Mouse (Mus musculus): ENCODE data around the gene Smyd5. TPM values are rescaled to one million over a fixed set of nuclear protein-coding genes. Genes with fewer than 3 reads are reported as not detected.

Smyd5 gene
- polyA plus RNA-seq, 1 experiment: 0.37 TPM

DNA sequence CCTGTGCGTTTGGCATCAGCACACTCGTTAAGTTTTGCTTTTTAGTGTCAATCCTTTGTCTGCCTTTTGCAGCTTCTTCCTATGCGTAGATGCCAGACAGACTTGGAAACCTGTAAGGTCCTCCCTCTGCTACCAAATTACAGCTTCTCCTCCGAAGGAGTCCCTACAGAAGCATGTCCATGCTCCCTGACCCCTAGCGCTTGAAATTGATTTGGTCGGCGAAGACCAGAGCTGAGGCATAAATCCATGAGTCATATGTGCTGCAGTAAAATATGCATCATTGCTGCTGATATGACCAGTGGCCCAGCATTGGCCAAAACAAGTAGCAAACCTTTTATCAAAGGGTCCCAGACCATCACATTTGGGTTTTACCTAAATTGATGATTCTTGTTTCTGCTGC is 21.0 kb downstream of the Smyd5 start:
- Histone ChIP-seq H3K4me3 (replicated peaks) (peak overlapping the region; percentile 96), H3K4me1 (ENCODE audit: control insufficient read depth) (peaks cover 62% of the 10 kb centered on the region), H3K9me3 (ENCODE audit: control insufficient read depth, low read length) (no peaks in the 10 kb centered on the region), H3K36me3 (ENCODE audit: control insufficient read depth) (peaks cover 53% of the 10 kb centered on the region), H3K27me3 (ENCODE audit: control insufficient read depth) (no peaks in the 10 kb centered on the region)
- TF ChIP-seq GATA1 (IDR thresholded peaks at IDR 0.05; ENCODE audit: low read length): no peak; the same call in 1 of the 2 replicates

DNA sequence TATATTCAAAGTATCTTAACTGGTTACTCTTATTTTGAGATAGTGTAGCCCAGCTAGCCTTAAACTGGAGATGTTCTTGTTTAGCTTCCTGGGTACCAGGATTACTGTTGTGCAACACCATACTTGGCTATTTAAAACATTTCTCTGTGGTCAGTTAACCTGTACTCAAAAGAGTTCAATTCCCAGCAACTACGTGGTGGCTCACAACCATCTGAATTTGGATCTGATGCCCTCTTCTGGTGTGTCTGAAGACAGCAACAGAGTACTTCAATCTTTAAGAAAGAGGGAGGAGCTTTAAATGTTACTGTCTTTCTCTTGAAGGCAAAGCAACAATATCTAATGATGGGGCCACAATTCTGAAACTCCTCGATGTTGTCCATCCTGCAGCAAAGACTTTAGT is 27.8 kb downstream of the Smyd5 start:
- H3K4me3 ChIP-seq (replicated peaks): no peak overlapping the region
- H3K27me3 ChIP-seq (ENCODE audit: control insufficient read depth): no peaks in the 10 kb centered on the region
- peaks cover 25% of the 10 kb centered on the region for H3K4me1 ChIP-seq (ENCODE audit: control insufficient read depth)
- TF ChIP-seq TAL1 (IDR thresholded peaks at IDR 0.05; ENCODE audit: low read length): no peak
- TF ChIP-seq GATA1 (IDR thresholded peaks at IDR 0.05; ENCODE audit: low read length): no peak
- no peaks in the 10 kb centered on the region for H3K9me3 ChIP-seq (ENCODE audit: control insufficient read depth, low read length)
- H3K36me3 ChIP-seq (ENCODE audit: control insufficient read depth): peaks cover 95% of the 10 kb centered on the region

DNA sequence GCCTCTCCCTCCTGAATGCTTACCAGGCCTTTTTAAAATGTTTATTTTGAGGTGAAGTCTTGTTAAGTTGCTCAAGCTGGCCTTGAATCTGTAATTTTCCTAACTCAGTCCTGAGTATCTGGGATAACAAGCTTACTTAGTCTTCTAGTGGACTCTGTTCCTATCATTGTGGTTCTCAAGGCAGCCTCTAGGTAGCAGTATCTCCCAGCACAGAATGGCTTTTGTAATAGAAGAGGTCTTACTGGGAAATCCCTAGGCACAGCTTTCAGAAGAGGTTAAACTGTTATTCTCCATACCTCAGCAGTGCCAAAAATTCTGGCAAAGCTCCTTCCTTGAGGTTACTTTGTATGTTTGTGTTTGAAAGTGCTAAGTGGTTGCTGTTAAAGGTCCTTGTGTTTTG is 33.6 kb downstream of the Smyd5 start:
- no peak for TF ChIP-seq GATA1 (IDR thresholded peaks at IDR 0.05; ENCODE audit: low read length)
- no peak for TF ChIP-seq TAL1 (IDR thresholded peaks at IDR 0.05; ENCODE audit: low read length)
- H3K4me3 ChIP-seq (replicated peaks): no peak overlapping the region
- H3K9me3 ChIP-seq (ENCODE audit: control insufficient read depth, low read length): no peaks in the 10 kb centered on the region
- H3K4me1 ChIP-seq (ENCODE audit: control insufficient read depth): no peaks in the 10 kb centered on the region
- no peaks in the 10 kb centered on the region for H3K27me3 ChIP-seq (ENCODE audit: control insufficient read depth)
- peaks cover 98% of the 10 kb centered on the region for H3K36me3 ChIP-seq (ENCODE audit: control insufficient read depth)

DNA sequence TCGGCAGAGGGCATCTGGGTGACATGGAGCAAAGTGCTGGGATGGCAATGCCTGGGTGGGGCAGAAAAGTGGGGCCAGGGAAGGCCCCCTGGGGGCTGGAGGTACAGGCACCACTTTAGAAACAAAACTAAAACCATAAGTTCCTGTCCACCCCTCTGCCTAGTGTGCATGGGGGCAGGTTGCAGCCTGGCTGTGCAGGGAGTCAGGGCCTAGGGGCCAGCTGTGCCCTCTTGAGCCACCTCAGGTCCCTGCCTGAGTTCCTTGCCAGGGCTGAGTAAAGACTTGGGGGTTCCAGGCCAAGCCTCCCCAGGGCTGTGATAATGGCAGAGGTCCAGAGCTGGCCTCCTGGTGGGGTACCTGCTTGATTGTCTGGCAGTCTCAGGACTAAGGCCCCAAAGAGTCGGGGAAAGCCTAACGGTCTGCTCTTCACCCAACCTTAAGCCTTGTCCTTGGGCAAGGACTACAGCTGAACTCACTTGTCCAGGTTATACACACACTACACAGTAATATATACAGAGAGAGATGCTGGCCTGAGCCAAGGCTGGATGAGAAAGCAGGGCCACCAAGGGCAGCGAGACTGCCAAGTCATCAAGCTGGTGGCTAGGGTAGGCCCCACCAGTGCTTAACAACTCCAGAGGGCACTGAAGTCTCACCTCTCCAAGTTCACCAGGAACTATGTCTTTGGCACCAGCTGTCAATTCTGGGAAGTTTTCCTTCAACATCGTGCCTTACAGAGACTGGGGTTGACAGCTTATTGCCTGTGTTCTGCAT is 38.1 kb downstream of the Smyd5 start:
- Histone ChIP-seq H3K9me3 (ENCODE audit: control insufficient read depth, low read length) (no peaks in the 10 kb centered on the region), H3K4me3 (replicated peaks) (no peak overlapping the region), H3K36me3 (ENCODE audit: control insufficient read depth) (peaks cover 53% of the 10 kb centered on the region), H3K27me3 (ENCODE audit: control insufficient read depth) (no peaks in the 10 kb centered on the region; the same call in 1 of the 2 replicates), H3K4me1 (ENCODE audit: control insufficient read depth) (no peaks in the 10 kb centered on the region)
- TF ChIP-seq GATA1 (IDR thresholded peaks at IDR 0.05; ENCODE audit: low read length) (no peak), TAL1 (IDR thresholded peaks at IDR 0.05; ENCODE audit: low read length) (no peak)

DNA sequence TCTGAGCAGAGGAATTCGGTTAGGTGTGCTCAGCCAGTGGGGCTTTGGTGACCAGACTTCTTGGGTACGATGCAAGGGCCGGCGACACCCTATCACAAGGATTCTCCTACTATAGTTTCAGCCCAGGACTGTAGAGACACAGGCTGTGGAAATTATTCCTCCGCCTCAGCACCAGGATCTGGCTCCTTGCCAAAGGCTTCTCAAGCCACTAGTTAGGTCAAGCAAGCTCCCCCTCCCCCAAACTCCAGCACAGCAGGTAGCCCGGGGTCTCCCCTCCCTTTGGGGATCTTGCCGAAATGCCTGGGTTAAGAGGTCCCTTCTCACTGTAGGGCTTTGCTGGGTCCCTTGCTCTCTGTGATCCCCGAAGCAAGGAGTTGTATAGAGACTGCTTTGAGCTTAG is 40.2 kb downstream of the Smyd5 start:
- TF ChIP-seq GATA1 (IDR thresholded peaks at IDR 0.05; ENCODE audit: low read length) (no peak), TAL1 (IDR thresholded peaks at IDR 0.05; ENCODE audit: low read length) (no peak)
- Histone ChIP-seq H3K4me1 (ENCODE audit: control insufficient read depth) (no peaks in the 10 kb centered on the region), H3K27me3 (ENCODE audit: control insufficient read depth) (no peaks in the 10 kb centered on the region; the same call in 1 of the 2 replicates), H3K9me3 (ENCODE audit: control insufficient read depth, low read length) (no peaks in the 10 kb centered on the region), H3K36me3 (ENCODE audit: control insufficient read depth) (peaks cover 32% of the 10 kb centered on the region), H3K4me3 (replicated peaks) (no peak overlapping the region)

DNA sequence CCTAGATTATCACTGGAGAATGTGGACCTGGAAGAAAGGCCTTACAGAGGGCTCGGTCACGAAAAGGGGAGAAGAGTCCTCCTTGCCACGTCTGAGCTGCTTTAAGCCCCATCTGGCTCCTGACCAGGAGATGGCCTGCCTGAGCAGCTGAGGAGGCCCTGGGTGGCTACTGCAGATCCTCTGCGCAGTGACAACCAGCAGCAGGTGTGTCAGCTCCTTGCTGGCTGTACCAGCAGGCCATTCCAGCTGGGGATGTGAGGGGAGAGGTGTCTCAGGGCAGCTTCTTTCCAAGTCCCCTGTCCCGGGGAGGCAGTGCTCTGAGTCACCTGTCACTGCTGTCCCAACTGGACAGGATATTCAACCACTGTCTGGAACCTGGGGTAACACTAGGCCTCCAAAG is 40.8 kb downstream of the Smyd5 start:
- no peak overlapping the region for H3K4me3 ChIP-seq (replicated peaks)
- no peak for TF ChIP-seq TAL1 (IDR thresholded peaks at IDR 0.05; ENCODE audit: low read length)
- no peak for TF ChIP-seq GATA1 (IDR thresholded peaks at IDR 0.05; ENCODE audit: low read length)
- H3K27me3 ChIP-seq (ENCODE audit: control insufficient read depth): peaks cover 2% of the 10 kb centered on the region
- no peaks in the 10 kb centered on the region for H3K4me1 ChIP-seq (ENCODE audit: control insufficient read depth)
- no peaks in the 10 kb centered on the region for H3K9me3 ChIP-seq (ENCODE audit: control insufficient read depth, low read length)
- H3K36me3 ChIP-seq (ENCODE audit: control insufficient read depth): peaks cover 26% of the 10 kb centered on the region

DNA sequence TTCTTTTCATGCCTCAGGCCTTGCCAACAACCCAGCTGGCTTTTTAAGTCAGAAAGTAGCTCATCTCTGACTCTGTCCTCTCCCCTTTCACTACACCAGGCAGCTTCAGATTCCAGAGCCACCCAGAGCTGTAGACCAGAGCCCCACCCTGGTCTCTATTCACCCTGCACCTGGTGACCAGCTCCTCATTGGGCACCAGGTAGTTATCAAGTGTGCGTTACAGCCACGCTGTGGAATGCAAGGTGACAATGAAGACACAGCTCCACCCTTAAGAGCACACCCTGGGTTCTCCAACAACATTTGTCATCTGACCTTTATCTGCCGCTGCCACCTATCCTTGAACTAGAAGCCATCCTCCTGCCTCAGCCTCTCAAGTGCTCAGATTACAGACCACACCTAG is 43.8 kb downstream of the Smyd5 start:
- TF ChIP-seq GATA1 (IDR thresholded peaks at IDR 0.05; ENCODE audit: low read length): no peak
- no peak for TF ChIP-seq TAL1 (IDR thresholded peaks at IDR 0.05; ENCODE audit: low read length)
- no peak overlapping the region for H3K4me3 ChIP-seq (replicated peaks)
- H3K9me3 ChIP-seq (ENCODE audit: control insufficient read depth, low read length): no peaks in the 10 kb centered on the region
- no peaks in the 10 kb centered on the region for H3K4me1 ChIP-seq (ENCODE audit: control insufficient read depth)
- peaks cover 11% of the 10 kb centered on the region for H3K27me3 ChIP-seq (ENCODE audit: control insufficient read depth)
- no peaks in the 10 kb centered on the region for H3K36me3 ChIP-seq (ENCODE audit: control insufficient read depth)

DNA sequence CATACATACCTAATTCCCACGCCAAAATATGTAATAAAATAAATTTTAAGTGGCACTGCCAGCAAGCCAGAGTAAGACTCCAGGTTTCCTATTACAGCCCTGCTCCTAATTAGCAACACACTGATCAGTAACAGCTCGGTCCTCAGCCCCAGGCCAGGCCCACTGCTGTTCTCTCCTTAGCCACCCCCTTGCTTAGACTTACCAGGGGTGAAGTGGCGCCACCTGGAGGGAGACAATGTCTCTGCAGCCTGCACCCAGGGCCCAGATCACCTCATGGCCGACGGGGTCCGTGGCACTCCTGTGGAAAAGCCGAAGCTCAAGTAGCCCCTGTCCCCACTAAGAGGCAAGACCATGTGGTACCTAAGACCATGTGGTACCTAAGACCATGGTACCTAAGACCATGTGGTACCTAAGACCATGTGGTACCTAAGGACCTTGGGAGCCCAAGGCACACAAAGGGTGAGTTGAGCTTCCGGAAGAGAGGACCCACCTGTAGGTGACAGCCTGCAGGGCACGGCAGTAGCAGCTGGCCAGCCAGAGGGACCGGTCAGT is 45.7 kb downstream of the Smyd5 start:
- TF ChIP-seq TAL1 (IDR thresholded peaks at IDR 0.05; ENCODE audit: low read length) (no peak), GATA1 (IDR thresholded peaks at IDR 0.05; ENCODE audit: low read length) (no peak)
- Histone ChIP-seq H3K4me1 (ENCODE audit: control insufficient read depth) (no peaks in the 10 kb centered on the region), H3K36me3 (ENCODE audit: control insufficient read depth) (no peaks in the 10 kb centered on the region), H3K27me3 (ENCODE audit: control insufficient read depth) (peaks cover 21% of the 10 kb centered on the region), H3K4me3 (replicated peaks) (no peak overlapping the region), H3K9me3 (ENCODE audit: control insufficient read depth, low read length) (peaks cover 2% of the 10 kb centered on the region; the same call in 1 of the 2 replicates)

DNA sequence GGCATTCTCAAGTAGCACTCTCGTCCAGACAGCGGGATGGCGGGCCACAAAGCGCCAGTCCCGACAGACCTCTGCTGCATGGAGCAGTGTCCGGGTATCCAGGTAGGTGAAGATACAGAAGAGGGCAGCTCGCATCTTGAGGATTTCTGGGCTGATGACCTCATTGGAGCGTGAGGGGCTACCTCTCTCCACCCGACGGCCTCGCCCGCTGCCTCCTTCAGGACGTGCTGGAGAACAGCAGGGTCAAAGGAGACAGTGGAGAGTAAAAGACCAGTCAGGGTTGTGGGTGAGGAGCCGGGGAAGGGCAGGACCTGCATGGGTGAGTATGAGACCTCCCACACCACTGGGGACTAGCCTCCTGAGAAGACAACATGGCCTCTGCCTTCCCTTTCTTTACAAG is 46.6 kb downstream of the Smyd5 start:
- H3K27me3 ChIP-seq (ENCODE audit: control insufficient read depth): peaks cover 25% of the 10 kb centered on the region
- peaks cover 2% of the 10 kb centered on the region; the same call in 1 of the 2 replicates for H3K9me3 ChIP-seq (ENCODE audit: control insufficient read depth, low read length)
- H3K4me3 ChIP-seq (replicated peaks): no peak overlapping the region
- TF ChIP-seq GATA1 (IDR thresholded peaks at IDR 0.05; ENCODE audit: low read length) (no peak), TAL1 (IDR thresholded peaks at IDR 0.05; ENCODE audit: low read length) (no peak)
- H3K36me3 ChIP-seq (ENCODE audit: control insufficient read depth): no peaks in the 10 kb centered on the region
- H3K4me1 ChIP-seq (ENCODE audit: control insufficient read depth): no peaks in the 10 kb centered on the region
